Mouse (Mus musculus) heart, embryonic 14.5 days (tissue): Measurements from ENCODE around the gene Fnbp1l. TPM values are rescaled to one million over a fixed set of nuclear protein-coding genes. Genes with fewer than 3 reads are reported as not detected.

ENCODE experiments used
- ATAC-seq: fragments of 200-750 bp; cut with Nextera tagmentation; 2 replicates; pipeline ENCODE4 v1.8.0; 2017; ENCODE audit warnings: low read depth, moderate TSS enrichment; ENCODE audit not compliant: insufficient number of reproducible peaks, insufficient read depth, low FRiP score
- H3K27ac ChIP-seq, 2 experiments: fragments of 200-500 bp in 1 of 2; fragments of 300-500 bp in 1 of 2; sonication (generic) in 1 of 2; replicated peaks in 1 of 2; 2 replicates each; pipeline ENCODE4 v1.5.1; 2012 to 2014; ENCODE audit warnings: low read depth in 2 of 2, low read length in 2 of 2, control low read depth in 1 of 2, mild to moderate bottlenecking in 1 of 2, mixed read lengths in 1 of 2; ENCODE audit not compliant: control insufficient read depth in 1 of 2, insufficient read depth in 1 of 2
- H3K27me3 ChIP-seq: fragments of 300-500 bp; sonication (generic); 2 replicates; pipeline ENCODE4 v1.6.1; 2014; ENCODE audit warnings: mild to moderate bottlenecking, low read length, control low read depth; ENCODE audit not compliant: control insufficient read depth, insufficient read depth
- H3K36me3 ChIP-seq: fragments of 300-500 bp; sonication (generic); 2 replicates; pipeline ENCODE4 v1.6.1; 2014; ENCODE audit warnings: mild to moderate bottlenecking, control low read depth, low read length, mixed read lengths; ENCODE audit not compliant: control insufficient read depth, insufficient read depth
- H3K4me1 ChIP-seq, 2 experiments: fragments of 200-500 bp in 1 of 2; fragments of 300-500 bp in 1 of 2; sonication (generic) in 1 of 2; 2 replicates each; pipeline ENCODE4 v1.6.1; 2012 to 2014; ENCODE audit warnings: low read length in 2 of 2, control low read depth in 1 of 2, mixed read lengths in 1 of 2; ENCODE audit not compliant: control insufficient read depth in 2 of 2, insufficient read depth in 2 of 2
- H3K4me2 ChIP-seq: fragments of 300-500 bp; sonication (generic); 2 replicates; pipeline ENCODE4 v1.6.1; 2014; ENCODE audit warnings: mild to moderate bottlenecking, low read length
- H3K4me3 ChIP-seq, 2 experiments: fragments of 200-500 bp in 1 of 2; fragments of 300-500 bp in 1 of 2; sonication (generic) in 1 of 2; 2 replicates each; pipeline ENCODE4 v1.5.1; 2012 to 2014; ENCODE audit warnings: low read length in 2 of 2, mild to moderate bottlenecking in 2 of 2, control low read depth in 1 of 2, low read depth in 1 of 2, moderate library complexity in 1 of 2; ENCODE audit not compliant: control insufficient read depth in 1 of 2, insufficient read depth in 1 of 2
- H3K9ac ChIP-seq: fragments of 300-500 bp; sonication (generic); 2 replicates; pipeline ENCODE4 v1.6.1; 2014; ENCODE audit warnings: mild to moderate bottlenecking, low read length
- H3K9me3 ChIP-seq: fragments of 300-500 bp; sonication (generic); 2 replicates; pipeline ENCODE4 v1.6.1; 2016; ENCODE audit warnings: low read length, control low read depth; ENCODE audit not compliant: control insufficient read depth
- WGBS: fragments of 180-500 bp; shearing (Covaris S2); extraction: QIAGEN DNeasy Blood & Tissue Kit; methylation state at CpG from one replicate; pipeline ENCODE4 v1.1.7; 2014; 5-methylcytosine and 5-hydroxymethylcytosine counted together
- polyA plus RNA-seq: library from polyadenylated mRNA; unstranded; fragments of >200 nt; fragmentation: Nextera tagmentation; extraction: Ambion mirVana; gene quantifications from 2 replicates; pipeline ENCODE4 v1.2.1, GENCODE M21; 2014

Fnbp1l gene
- polyA plus RNA-seq, 1 experiment from 2014 or later: 29.5 TPM

- ATAC-seq: no peak
- H3K27ac ChIP-seq: no peak overlapping the region
- 83% methylated on average over 4 of the region's 4 CpGs for WGBS
- H3K4me2 ChIP-seq: no peak overlapping the region
- H3K36me3 ChIP-seq: no peaks in the 10 kb centered on the region
- H3K4me3 ChIP-seq: no peak overlapping the region
- H3K9ac ChIP-seq: no peak overlapping the region
- peaks cover 12 to 17% of the 10 kb centered on the region in 2 experiments for H3K4me1 ChIP-seq
- no peaks in the 10 kb centered on the region for H3K9me3 ChIP-seq
- H3K27me3 ChIP-seq: 0 out of 2 replicates have a peak, but pooled peaks cover 3% of the 10 kb centered on the region
These were observed 98.6 kb downstream of the Fnbp1l start for GRCm38 (mm10) chr3:122520875-122521274.

- H3K36me3 ChIP-seq: no peaks in the 10 kb centered on the region
- WGBS: 79% methylated on average over 3 of the region's 3 CpGs
- peaks cover 17 to 22% of the 10 kb centered on the region in 2 experiments for H3K4me1 ChIP-seq
- no peak overlapping the region for H3K9ac ChIP-seq
- H3K4me2 ChIP-seq: no peak overlapping the region
- no peak for ATAC-seq
- no peaks in the 10 kb centered on the region for H3K9me3 ChIP-seq
- no peak overlapping the region for H3K4me3 ChIP-seq
- H3K27me3 ChIP-seq: 0 out of 2 replicates have a peak, but pooled peaks cover 3% of the 10 kb centered on the region
- H3K27ac ChIP-seq: no peak overlapping the region
These were observed 99.2 kb downstream of the Fnbp1l start for GRCm38 (mm10) chr3:122520365-122520764.

- Histone ChIP-seq H3K4me2 (no peak overlapping the region), H3K27me3 (0 out of 2 replicates have a peak, but pooled peaks cover 3% of the 10 kb centered on the region), H3K4me3 (no peak overlapping the region), H3K36me3 (no peaks in the 10 kb centered on the region), H3K4me1 (peaks cover 21 to 27% of the 10 kb centered on the region in 2 experiments), H3K27ac (no peak overlapping the region), H3K9ac (no peak overlapping the region), H3K9me3 (no peaks in the 10 kb centered on the region)
- ATAC-seq: no peak
- WGBS: 45% methylated on average over 13 of the region's 13 CpGs
These were observed 100.4 kb downstream of the Fnbp1l start for GRCm38 (mm10) chr3:122519082-122519481.

GRCm38 (mm10) chr3:122518231-122518736 is 101.2 kb downstream of the Fnbp1l start:
- H3K4me3 ChIP-seq: no peak overlapping the region
- no peak for ATAC-seq
- H3K36me3 ChIP-seq: no peaks in the 10 kb centered on the region
- H3K4me1 ChIP-seq: peaks cover 21 to 27% of the 10 kb centered on the region in 2 experiments
- no peaks in the 10 kb centered on the region for H3K9me3 ChIP-seq
- no peak overlapping the region for H3K9ac ChIP-seq
- no peak overlapping the region for H3K4me2 ChIP-seq
- 0 out of 2 replicates have a peak, but pooled peaks cover 3% of the 10 kb centered on the region for H3K27me3 ChIP-seq
- 48% methylated on average over 9 of the region's 9 CpGs for WGBS
- no peak overlapping the region for H3K27ac ChIP-seq

- ATAC-seq: no peak
- no peak overlapping the region for H3K9ac ChIP-seq
- no peaks in the 10 kb centered on the region for H3K9me3 ChIP-seq
- H3K27me3 ChIP-seq: 0 out of 2 replicates have a peak, but pooled peaks cover 3% of the 10 kb centered on the region
- WGBS: 71% methylated on average over 4 of the region's 4 CpGs
- no peaks in the 10 kb centered on the region for H3K36me3 ChIP-seq
- no peak overlapping the region for H3K4me3 ChIP-seq
- H3K27ac ChIP-seq: no peak overlapping the region
- H3K4me1 ChIP-seq: peaks cover 21 to 27% of the 10 kb centered on the region in 2 experiments
- H3K4me2 ChIP-seq: no peak overlapping the region
These were observed 101.8 kb downstream of the Fnbp1l start for GRCm38 (mm10) chr3:122517726-122518125.

GRCm38 (mm10) chr3:122516327-122516695 is 103.2 kb downstream of the Fnbp1l start:
- no peak for ATAC-seq
- Histone ChIP-seq H3K4me2 (no peak overlapping the region), H3K27me3 (0 out of 2 replicates have a peak, but pooled peaks cover 3% of the 10 kb centered on the region), H3K4me1 (peaks cover 25 to 34% of the 10 kb centered on the region in 2 experiments), H3K9ac (no peak overlapping the region), H3K4me3 (no peak overlapping the region), H3K36me3 (no peaks in the 10 kb centered on the region), H3K27ac (no peak overlapping the region), H3K9me3 (no peaks in the 10 kb centered on the region)
- WGBS: 50% methylated on average over 3 of the region's 3 CpGs

- no peak overlapping the region for H3K4me3 ChIP-seq
- no peaks in the 10 kb centered on the region for H3K36me3 ChIP-seq
- H3K27ac ChIP-seq: no peak overlapping the region
- H3K27me3 ChIP-seq: 0 out of 2 replicates have a peak, but pooled peaks cover 3% of the 10 kb centered on the region
- peaks cover 25 to 34% of the 10 kb centered on the region in 2 experiments for H3K4me1 ChIP-seq
- WGBS: 52% methylated on average over 6 of the region's 6 CpGs
- H3K9ac ChIP-seq: no peak overlapping the region
- no peak for ATAC-seq
- H3K4me2 ChIP-seq: no peak overlapping the region
- H3K9me3 ChIP-seq: no peaks in the 10 kb centered on the region
These were observed 103.8 kb downstream of the Fnbp1l start for GRCm38 (mm10) chr3:122515568-122516326.
